Mouse (Mus musculus) forebrain, postnatal 0 days (tissue): ENCODE measurements at regions not wholly inside any gene's neighbourhood (a gene's known extent, or its start where the extent isn't known, plus 50 kb on each side); places are given as distances from the start of the nearest gene placed in this dataset.

Experiments
- ATAC-seq: fragments of 200-750 bp; cut with Nextera tagmentation; 2 replicates; pipeline ENCODE4 v1.8.0; 2017; ENCODE audit warnings: mild to moderate bottlenecking, moderate library complexity
- DNase-seq: peaks from one replicate; pipeline ENCODE4 v3.0.0-alpha.2; 2015
- H3K27ac ChIP-seq: fragments of 300-500 bp; sonication (generic); 2 replicates; pipeline ENCODE4 v1.5.1; 2014; ENCODE audit warnings: low read depth, mild to moderate bottlenecking, antibody characterized with exemption, low read length, moderate library complexity, mixed read lengths
- H3K27me3 ChIP-seq: fragments of 300-500 bp; sonication (generic); 2 replicates; pipeline ENCODE4 v1.6.1; 2014; ENCODE audit warnings: mild to moderate bottlenecking, low read length, mixed read lengths; ENCODE audit not compliant: insufficient read depth
- H3K36me3 ChIP-seq: fragments of 300-500 bp; sonication (generic); 2 replicates; pipeline ENCODE4 v1.6.1; 2014; ENCODE audit warnings: mild to moderate bottlenecking, moderate library complexity; ENCODE audit not compliant: insufficient read depth
- H3K4me1 ChIP-seq: fragments of 300-500 bp; sonication (generic); 2 replicates; pipeline ENCODE4 v1.6.1; 2014; ENCODE audit warnings: antibody characterized with exemption; ENCODE audit not compliant: insufficient read depth
- H3K4me2 ChIP-seq: fragments of 300-500 bp; sonication (generic); 2 replicates; pipeline ENCODE4 v1.6.1; 2014; ENCODE audit warnings: low read depth, mild to moderate bottlenecking, moderate library complexity
- H3K4me3 ChIP-seq: fragments of 300-500 bp; sonication (generic); 2 replicates; pipeline ENCODE4 v1.5.1; 2014; ENCODE audit warnings: low read depth, low read length, mixed read lengths
- H3K9ac ChIP-seq: fragments of 300-500 bp; sonication (generic); 2 replicates; pipeline ENCODE4 v1.6.1; 2014; ENCODE audit warnings: mild to moderate bottlenecking
- H3K9me3 ChIP-seq: fragments of 300-500 bp; sonication (generic); 2 replicates; pipeline ENCODE4 v1.6.1; 2016; ENCODE audit warnings: low read length
- CTCF ChIP-seq: sonication (generic); IDR thresholded peaks from 2 replicates; pipeline ENCODE4 v1.5.1; 2016; ENCODE audit warnings: antibody characterized with exemption, control low read depth, low read depth
- WGBS: fragments of 180-500 bp; shearing (Covaris S2); extraction: QIAGEN DNeasy Blood & Tissue Kit; methylation state at CpG from one replicate; pipeline ENCODE4 v1.1.7; 2014; 5-methylcytosine and 5-hydroxymethylcytosine counted together

- ATAC-seq (peak; percentile 76), DNase-seq (peak; percentile 52)
- no peak overlapping the region for H3K9ac ChIP-seq
- TF ChIP-seq CTCF = no peak
- peak overlapping the region; percentile 24; the same call in 1 of the 2 replicates for H3K27ac ChIP-seq
- H3K36me3 ChIP-seq = no peaks in the 10 kb centered on the region
- H3K4me2 ChIP-seq = no peak overlapping the region
- H3K4me3 ChIP-seq = no peak overlapping the region
- no peaks in the 10 kb centered on the region for H3K9me3 ChIP-seq
- no peaks in the 10 kb centered on the region; the same call in 1 of the 2 replicates for H3K4me1 ChIP-seq
- WGBS = 19% methylated on average over 3 of the region's 3 CpGs
- H3K27me3 ChIP-seq = no peaks in the 10 kb centered on the region
Measured at GRCm38 (mm10) chr5:106773201-106773934, 76.3 kb upstream of the Zfp644 start.

- H3K4me3 ChIP-seq = no peak overlapping the region
- H3K4me2 ChIP-seq = no peak overlapping the region
- no peak for ATAC-seq
- H3K36me3 ChIP-seq = no peaks in the 10 kb centered on the region
- no peaks in the 10 kb centered on the region; the same call in 1 of the 2 replicates for H3K4me1 ChIP-seq
- H3K9me3 ChIP-seq = no peaks in the 10 kb centered on the region
- TF ChIP-seq CTCF = no peak
- WGBS = 85% methylated on average over 1 of the region's 1 CpGs
- no peaks in the 10 kb centered on the region for H3K27me3 ChIP-seq
- no peak overlapping the region for H3K9ac ChIP-seq
- no peak overlapping the region for H3K27ac ChIP-seq
- DNase-seq = no peak
Measured at GRCm38 (mm10) chr5:106771029-106771428, 73.9 kb upstream of the Zfp644 start.

GRCm38 (mm10) chr5:106765335-106765734, 68.2 kb upstream of the Zfp644 start:
- WGBS = 88% methylated on average over 3 of the region's 3 CpGs
- H3K36me3 ChIP-seq = no peaks in the 10 kb centered on the region
- no peaks in the 10 kb centered on the region for H3K4me1 ChIP-seq
- no peak overlapping the region for H3K9ac ChIP-seq
- H3K9me3 ChIP-seq = no peaks in the 10 kb centered on the region
- no peak overlapping the region for H3K4me3 ChIP-seq
- no peak overlapping the region for H3K4me2 ChIP-seq
- TF ChIP-seq CTCF = no peak
- DNase-seq (no peak), ATAC-seq (no peak)
- no peaks in the 10 kb centered on the region for H3K27me3 ChIP-seq
- H3K27ac ChIP-seq = no peak overlapping the region

- ATAC-seq = peak; percentile 55; the same call in 1 of the 2 replicates
- 32% methylated on average over 3 of the region's 3 CpGs for WGBS
Measured at GRCm38 (mm10) chr5:106763283-106763682, 66.2 kb upstream of the Zfp644 start.

GRCm38 (mm10) chr5:106758036-106758435, 60.9 kb upstream of the Zfp644 start:
- no peaks in the 10 kb centered on the region for H3K36me3 ChIP-seq
- peak overlapping the region; percentile 59 for H3K4me2 ChIP-seq
- WGBS = 19% methylated on average over 16 of the region's 16 CpGs
- ATAC-seq = no peak
- no peak for DNase-seq
- H3K4me1 ChIP-seq = peaks cover 10% of the 10 kb centered on the region; the same call in 1 of the 2 replicates
- no peak overlapping the region for H3K4me3 ChIP-seq
- no peak overlapping the region for H3K27ac ChIP-seq
- H3K9me3 ChIP-seq = no peaks in the 10 kb centered on the region
- no peaks in the 10 kb centered on the region for H3K27me3 ChIP-seq
- TF ChIP-seq CTCF = no peak
- no peak overlapping the region for H3K9ac ChIP-seq

More at GRCm38 (mm10) chr5:106763283-106763682, 66.2 kb upstream of the Zfp644 start:
- Histone ChIP-seq H3K27ac (no peak overlapping the region), H3K9ac (no peak overlapping the region), H3K9me3 (no peaks in the 10 kb centered on the region), H3K4me2 (no peak overlapping the region), H3K4me3 (no peak overlapping the region), H3K4me1 (no peaks in the 10 kb centered on the region), H3K27me3 (no peaks in the 10 kb centered on the region), H3K36me3 (no peaks in the 10 kb centered on the region)
- no peak for DNase-seq
- no peak for TF ChIP-seq CTCF

GRCm38 (mm10) chr5:106757436-106757835, 60.3 kb upstream of the Zfp644 start:
- Histone ChIP-seq H3K4me3 (peak overlapping the region; percentile 32), H3K27ac (no peak overlapping the region), H3K9me3 (no peaks in the 10 kb centered on the region), H3K4me2 (peak overlapping the region; percentile 59), H3K27me3 (no peaks in the 10 kb centered on the region), H3K9ac (peak overlapping the region; percentile 36), H3K4me1 (peaks cover 10% of the 10 kb centered on the region; the same call in 1 of the 2 replicates), H3K36me3 (no peaks in the 10 kb centered on the region)
- DNase-seq = peak; percentile 45
- ATAC-seq = peak; percentile 66
- 1% methylated on average over 14 of the region's 14 CpGs for WGBS
- no peak for TF ChIP-seq CTCF

GRCm38 (mm10) chr5:106756937-106757371, 59.9 kb upstream of the Zfp644 start:
- ATAC-seq = peak; percentile 96
- WGBS = 2% methylated on average over 10 of the region's 10 CpGs
- H3K4me2 ChIP-seq = peak overlapping the region; percentile 59
- no peaks in the 10 kb centered on the region for H3K36me3 ChIP-seq
- no peak overlapping the region for H3K27ac ChIP-seq
- H3K9me3 ChIP-seq = no peaks in the 10 kb centered on the region
- peak overlapping the region; percentile 32 for H3K4me3 ChIP-seq
- peak overlapping the region; percentile 36 for H3K9ac ChIP-seq
- H3K27me3 ChIP-seq = no peaks in the 10 kb centered on the region
- no peak for TF ChIP-seq CTCF
- peak; percentile 72 for DNase-seq
- peaks cover 10% of the 10 kb centered on the region; the same call in 1 of the 2 replicates for H3K4me1 ChIP-seq
